Mouse (Mus musculus) stomach, embryonic 15.5 days (tissue): Measurements from ENCODE around the gene Psmc3ip. TPM values are rescaled to one million over a fixed set of nuclear protein-coding genes. Genes with fewer than 3 reads are reported as not detected.

ENCODE experiments used
- ATAC-seq: fragments of 200-750 bp; cut with Nextera tagmentation; 2 replicates; pipeline ENCODE4 v1.8.0; 2017; ENCODE audit warnings: low read depth, moderate number of reproducible peaks, moderate TSS enrichment; ENCODE audit not compliant: insufficient read depth, low FRiP score
- H3K27ac ChIP-seq: fragments of 300-500 bp; sonication (generic); 2 replicates; pipeline ENCODE4 v1.5.1; 2015; ENCODE audit warnings: mild to moderate bottlenecking, inconsistent platforms
- H3K27me3 ChIP-seq: fragments of 300-500 bp; sonication (generic); replicated peaks from 2 replicates; pipeline ENCODE4 v1.6.1; 2015; ENCODE audit warnings: inconsistent platforms
- H3K36me3 ChIP-seq: fragments of 300-500 bp; sonication (generic); 2 replicates; pipeline ENCODE4 v1.6.1; 2015; ENCODE audit warnings: inconsistent platforms
- H3K4me1 ChIP-seq: fragments of 300-500 bp; sonication (generic); 2 replicates; pipeline ENCODE4 v1.6.1; 2015; ENCODE audit warnings: inconsistent platforms
- H3K4me2 ChIP-seq: fragments of 300-500 bp; sonication (generic); 2 replicates; pipeline ENCODE4 v1.6.1; 2015; ENCODE audit warnings: mild to moderate bottlenecking, inconsistent platforms
- H3K4me3 ChIP-seq: fragments of 300-500 bp; sonication (generic); replicated peaks from 2 replicates; pipeline ENCODE4 v1.5.1; 2015; ENCODE audit warnings: inconsistent platforms
- H3K9ac ChIP-seq: fragments of 300-500 bp; sonication (generic); 2 replicates; pipeline ENCODE4 v1.6.1; 2015; ENCODE audit warnings: inconsistent platforms
- H3K9me3 ChIP-seq: fragments of 300-500 bp; sonication (generic); 2 replicates; pipeline ENCODE4 v1.6.1; 2016; ENCODE audit warnings: inconsistent platforms
- WGBS: fragments of 180-500 bp; shearing (Covaris S2); methylation state at CpG from one replicate; pipeline ENCODE4 v1.1.7; 2015; 5-methylcytosine and 5-hydroxymethylcytosine counted together
- polyA plus RNA-seq: library from polyadenylated mRNA; unstranded; fragments of >200 nt; fragmentation: Nextera tagmentation; extraction: Ambion mirVana; gene quantifications from 2 replicates; pipeline ENCODE4 v1.2.1, GENCODE M21; 2015

Psmc3ip gene
- polyA plus RNA-seq, 1 experiment from 2014 or later, result 26.9 TPM

DNA sequence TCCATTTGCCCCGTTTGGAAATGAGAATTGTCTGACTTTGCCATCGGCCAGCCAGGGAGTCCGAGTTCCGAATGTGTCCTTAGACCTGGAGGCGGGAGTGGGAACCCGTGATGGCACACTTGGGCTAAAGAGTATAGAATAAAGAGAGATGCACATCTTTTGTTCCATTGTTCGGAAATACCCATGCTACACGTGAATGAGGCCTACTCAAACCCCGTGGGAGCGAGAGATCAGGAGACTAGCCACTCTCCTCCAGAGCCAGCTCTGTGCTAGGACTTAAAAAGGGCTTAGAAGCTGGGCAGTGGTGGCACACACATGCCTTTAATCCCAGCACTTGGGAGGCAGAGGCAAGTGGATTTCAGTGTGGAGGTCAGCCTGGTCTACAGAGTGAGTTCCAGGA is 35.8 kb downstream of the Psmc3ip start:
- WGBS, result 86% methylated on average over 10 of the region's 10 CpGs
- no peak overlapping the region for H3K4me3 ChIP-seq
- no peak for ATAC-seq
- H3K9ac ChIP-seq, result no peak overlapping the region
- H3K9me3 ChIP-seq, result no peaks in the 10 kb centered on the region
- no peak overlapping the region for H3K4me2 ChIP-seq
- H3K36me3 ChIP-seq, result no peaks in the 10 kb centered on the region
- no peaks in the 10 kb centered on the region for H3K27me3 ChIP-seq
- H3K4me1 ChIP-seq, result peaks cover 72% of the 10 kb centered on the region
- peak overlapping the region; percentile 94 for H3K27ac ChIP-seq

DNA sequence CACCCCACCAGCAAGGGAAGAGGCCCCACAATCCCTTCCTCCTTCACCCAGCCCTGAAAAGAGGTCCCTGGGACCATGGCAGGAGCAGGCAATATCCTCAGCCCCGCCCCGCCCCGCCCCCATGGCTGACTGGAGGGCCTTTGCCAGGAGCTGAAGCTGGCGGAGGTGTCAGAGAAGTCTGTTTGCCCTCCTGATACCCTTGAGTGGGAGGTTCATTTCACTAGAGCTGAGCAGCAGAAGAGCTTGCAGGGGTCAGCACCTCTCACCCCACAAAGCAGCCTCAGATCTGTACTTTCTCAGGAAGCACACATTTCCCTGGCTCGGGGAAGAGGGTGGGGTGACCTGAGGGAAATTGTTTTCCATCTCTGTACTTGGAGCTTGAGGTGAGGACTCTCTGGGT is 36.5 kb downstream of the Psmc3ip start:
- 54% methylated on average over 5 of the region's 5 CpGs for whole genome bisulfite sequencing
- Histone ChIP-seq H3K9ac (no peak overlapping the region), H3K4me1 (peaks cover 65% of the 10 kb centered on the region), H3K4me2 (no peak overlapping the region), H3K27me3 (no peaks in the 10 kb centered on the region), H3K9me3 (no peaks in the 10 kb centered on the region), H3K27ac (peak overlapping the region; percentile 94), H3K36me3 (no peaks in the 10 kb centered on the region; the same call in 1 of the 2 replicates), H3K4me3 (no peak overlapping the region)
- ATAC-seq, result no peak

DNA sequence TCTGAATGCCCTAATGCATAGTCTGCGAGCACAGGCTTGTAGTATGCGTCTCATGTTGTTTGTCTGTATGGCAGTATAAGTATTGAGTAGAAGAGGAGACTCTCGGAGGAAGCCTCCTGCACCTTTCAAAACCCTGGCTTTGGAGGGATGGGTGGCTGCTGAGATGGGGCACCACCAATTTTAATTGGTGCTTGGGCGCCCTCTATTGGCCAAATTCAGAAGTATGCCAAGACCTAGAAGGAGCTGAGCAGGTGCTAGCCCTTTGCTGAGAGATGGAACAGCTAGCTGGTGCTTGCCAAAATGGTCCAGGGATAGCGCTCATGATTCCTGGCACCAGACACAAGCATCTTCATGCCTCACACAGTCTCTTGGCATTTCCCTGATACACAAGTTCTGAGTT is 37.4 kb downstream of the Psmc3ip start:
- no peaks in the 10 kb centered on the region for H3K9me3 ChIP-seq
- H3K4me3 ChIP-seq, result no peak overlapping the region
- ATAC-seq, result no peak
- H3K9ac ChIP-seq, result no peak overlapping the region
- no peaks in the 10 kb centered on the region; the same call in 1 of the 2 replicates for H3K36me3 ChIP-seq
- H3K27ac ChIP-seq, result peak overlapping the region; percentile 94
- 30% methylated on average over 5 of the region's 5 CpGs for WGBS
- no peaks in the 10 kb centered on the region for H3K27me3 ChIP-seq
- H3K4me2 ChIP-seq, result no peak overlapping the region
- peaks cover 56% of the 10 kb centered on the region for H3K4me1 ChIP-seq

DNA sequence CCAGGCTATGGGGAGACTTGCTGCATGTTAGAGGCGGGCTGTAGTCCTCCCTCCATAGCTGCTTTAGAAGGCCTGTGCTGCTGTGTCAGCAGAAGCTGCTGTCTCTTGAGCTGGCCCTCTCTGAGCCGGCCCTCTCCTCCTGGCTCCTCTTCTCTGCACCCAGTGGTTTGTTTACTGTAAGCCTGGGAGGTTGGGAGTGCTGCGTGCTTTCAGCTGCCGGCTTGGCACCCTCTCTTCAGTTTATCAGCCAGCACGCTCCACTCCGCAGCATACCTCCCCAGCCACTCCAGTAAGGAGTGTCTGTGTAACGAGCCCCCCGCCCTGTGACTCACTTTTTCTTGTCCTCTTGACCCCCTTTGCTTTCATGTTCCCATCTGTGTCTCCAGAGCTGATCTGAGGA is 38.4 kb downstream of the Psmc3ip start:
- H3K4me2 ChIP-seq, result peak overlapping the region; percentile 19
- no peak overlapping the region for H3K4me3 ChIP-seq
- H3K9ac ChIP-seq, result no peak overlapping the region
- peak overlapping the region; percentile 94 for H3K27ac ChIP-seq
- H3K4me1 ChIP-seq, result peaks cover 46% of the 10 kb centered on the region
- H3K27me3 ChIP-seq, result no peaks in the 10 kb centered on the region
- 21% methylated on average over 8 of the region's 8 CpGs for WGBS
- no peaks in the 10 kb centered on the region for H3K9me3 ChIP-seq
- no peaks in the 10 kb centered on the region; the same call in 1 of the 2 replicates for H3K36me3 ChIP-seq
- peak; percentile 68 for ATAC-seq

DNA sequence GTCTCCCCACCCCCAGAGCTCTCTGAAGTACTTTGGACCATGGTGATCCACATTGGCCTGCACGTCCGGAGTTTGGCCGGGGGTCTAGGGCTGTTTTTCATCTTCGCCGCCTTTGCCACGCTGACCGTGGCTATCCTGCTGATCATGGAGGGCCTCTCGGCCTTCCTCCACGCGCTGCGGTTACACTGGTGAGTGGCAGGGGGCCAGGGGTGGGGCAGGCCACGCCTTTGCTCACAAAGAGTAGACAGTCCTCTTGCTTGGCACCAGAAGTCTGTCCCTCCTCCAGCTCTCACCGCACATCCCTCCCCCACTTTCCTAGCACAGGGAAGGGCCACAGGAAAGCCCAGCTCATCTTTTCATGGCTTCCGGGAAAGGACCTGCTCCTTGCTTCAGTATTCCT is 39.8 kb downstream of the Psmc3ip start:
- 73% methylated on average over 14 of the region's 14 CpGs for WGBS

DNA sequence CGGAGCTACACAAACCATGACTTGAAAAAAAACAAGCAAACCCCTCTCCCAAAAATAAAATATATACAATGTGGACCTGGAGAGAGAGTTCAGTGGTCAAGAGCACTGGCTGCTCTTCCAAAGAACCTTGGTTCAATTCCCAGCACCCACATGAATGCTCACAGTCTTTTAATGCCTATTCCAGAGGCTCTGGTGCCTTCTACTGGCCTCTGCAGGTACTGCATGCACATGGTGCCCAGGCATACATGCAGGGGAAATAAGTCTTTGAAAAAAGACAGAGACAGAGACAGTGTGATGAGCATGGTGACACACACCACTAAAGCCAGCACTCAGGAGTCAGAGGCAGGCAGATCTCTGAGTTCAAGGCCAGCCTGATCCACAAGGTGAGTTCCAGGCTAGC is 41.3 kb downstream of the Psmc3ip start:
- Histone ChIP-seq H3K4me2 (no peak overlapping the region), H3K9ac (no peak overlapping the region), H3K9me3 (no peaks in the 10 kb centered on the region), H3K27ac (no peak overlapping the region), H3K4me1 (peaks cover 24% of the 10 kb centered on the region), H3K4me3 (no peak overlapping the region), H3K36me3 (peaks cover 4% of the 10 kb centered on the region), H3K27me3 (no peaks in the 10 kb centered on the region)
- 93% methylated on average over 1 of the region's 1 CpGs for WGBS
- ATAC-seq, result no peak

More for the DNA sequence above, 39.8 kb downstream of the Psmc3ip start:
- Histone ChIP-seq H3K4me3 (no peak overlapping the region), H3K27ac (no peak overlapping the region), H3K36me3 (no peaks in the 10 kb centered on the region; the same call in 1 of the 2 replicates), H3K4me1 (peaks cover 36% of the 10 kb centered on the region), H3K27me3 (no peaks in the 10 kb centered on the region), H3K4me2 (no peak overlapping the region), H3K9ac (no peak overlapping the region), H3K9me3 (no peaks in the 10 kb centered on the region)
- no peak for ATAC-seq

DNA sequence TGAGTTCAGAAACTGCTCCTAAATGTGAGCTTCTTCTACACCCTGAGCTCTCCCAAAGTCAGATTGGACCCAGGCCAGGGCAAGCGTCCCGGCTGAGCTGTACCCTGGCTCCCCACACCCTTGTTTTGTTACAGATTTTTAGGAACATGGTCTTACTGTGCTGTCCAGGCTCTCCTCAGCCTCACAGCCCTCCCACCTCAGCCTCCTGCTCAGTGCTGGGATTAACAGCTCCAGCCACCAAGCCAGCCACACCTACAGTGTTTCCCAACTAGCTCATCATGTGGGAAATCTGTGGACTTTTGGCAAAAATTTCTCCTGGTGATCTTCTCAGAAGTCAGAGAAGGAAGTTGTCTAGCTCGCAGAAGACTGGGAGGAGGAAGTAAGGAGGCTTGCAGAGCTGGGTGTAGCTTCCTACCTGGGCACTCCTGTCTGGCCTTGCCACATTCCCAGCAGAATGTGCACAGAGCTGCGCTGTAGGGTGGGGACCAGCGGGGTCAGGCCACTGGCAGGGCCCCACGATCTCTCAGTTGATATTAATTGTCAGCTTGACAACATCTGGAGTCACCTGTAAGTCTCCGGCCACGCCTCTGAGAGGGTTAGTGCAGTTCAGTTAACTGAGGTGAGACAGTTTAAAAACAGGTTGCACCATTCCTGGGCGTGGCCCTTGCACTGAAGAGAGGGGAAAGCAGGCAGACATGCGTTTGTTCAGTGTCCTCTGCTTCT is 42.3 kb downstream of the Psmc3ip start:
- H3K9me3 ChIP-seq, result no peaks in the 10 kb centered on the region
- no peak overlapping the region for H3K4me3 ChIP-seq
- no peaks in the 10 kb centered on the region for H3K27me3 ChIP-seq
- peaks cover 7% of the 10 kb centered on the region for H3K36me3 ChIP-seq
- H3K4me2 ChIP-seq, result no peak overlapping the region
- no peak overlapping the region for H3K9ac ChIP-seq
- WGBS, result 67% methylated on average over 10 of the region's 10 CpGs
- peaks cover 14% of the 10 kb centered on the region for H3K4me1 ChIP-seq
- 0 out of 2 replicates have a peak, but pooled peaks have one; percentile 12 for ATAC-seq
- peak overlapping the region; percentile 82 for H3K27ac ChIP-seq

DNA sequence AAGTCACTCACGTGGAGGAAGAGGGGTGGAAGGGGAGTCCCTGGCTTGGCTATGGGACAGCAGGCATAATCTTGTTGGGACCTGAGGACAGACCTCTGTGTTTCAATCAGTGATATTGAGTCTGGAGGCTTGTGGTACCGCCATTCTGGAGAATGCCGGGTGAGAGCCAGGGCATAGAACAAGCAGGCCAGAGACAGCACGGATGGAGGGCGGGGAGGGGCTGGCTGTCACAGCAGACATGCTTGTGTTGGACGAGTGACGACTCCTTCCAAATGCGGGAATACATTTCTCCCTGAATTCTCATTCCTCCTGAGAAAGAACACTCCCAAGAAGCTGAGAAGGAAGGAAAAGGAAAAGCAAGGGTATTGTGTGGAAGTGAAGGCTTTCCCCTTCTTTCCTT is 43.6 kb downstream of the Psmc3ip start:
- no peak for ATAC-seq
- H3K4me3 ChIP-seq, result no peak overlapping the region
- no peak overlapping the region for H3K27ac ChIP-seq
- H3K36me3 ChIP-seq, result peaks cover 7% of the 10 kb centered on the region
- no peak overlapping the region for H3K4me2 ChIP-seq
- H3K9me3 ChIP-seq, result no peaks in the 10 kb centered on the region
- WGBS, result 81% methylated on average over 8 of the region's 8 CpGs
- no peak overlapping the region for H3K9ac ChIP-seq
- peaks cover 1% of the 10 kb centered on the region for H3K4me1 ChIP-seq
- no peaks in the 10 kb centered on the region for H3K27me3 ChIP-seq

DNA sequence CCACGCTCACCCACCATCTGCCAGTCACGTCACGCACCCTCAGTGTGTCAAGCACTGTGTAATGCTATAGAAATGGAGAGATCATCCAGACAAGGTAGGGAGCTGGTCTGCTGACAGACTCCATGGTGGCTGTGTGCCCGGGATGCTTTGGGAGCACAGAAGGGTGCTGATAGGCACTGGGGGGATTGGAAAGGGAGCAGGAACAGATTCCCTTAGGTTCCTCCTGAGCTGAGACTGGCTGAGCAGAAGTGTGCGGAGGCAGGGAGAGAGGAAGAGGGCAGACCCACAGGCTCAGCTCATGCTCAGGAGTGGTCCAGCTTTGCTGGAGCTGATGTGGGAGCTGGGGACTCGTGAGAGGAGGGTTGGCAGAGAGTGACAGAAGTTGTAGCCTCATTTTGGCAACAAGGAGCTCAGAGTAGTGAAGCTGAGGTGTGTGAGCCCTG is 44.2 kb downstream of the Psmc3ip start:
- H3K9ac ChIP-seq, result no peak overlapping the region
- no peak overlapping the region for H3K27ac ChIP-seq
- H3K36me3 ChIP-seq, result peaks cover 7% of the 10 kb centered on the region
- ATAC-seq, result no peak
- H3K27me3 ChIP-seq, result no peaks in the 10 kb centered on the region
- H3K4me1 ChIP-seq, result no peaks in the 10 kb centered on the region; the same call in 1 of the 2 replicates
- no peak overlapping the region for H3K4me2 ChIP-seq
- H3K9me3 ChIP-seq, result no peaks in the 10 kb centered on the region
- no peak overlapping the region for H3K4me3 ChIP-seq
- WGBS, result 91% methylated on average over 6 of the region's 6 CpGs

DNA sequence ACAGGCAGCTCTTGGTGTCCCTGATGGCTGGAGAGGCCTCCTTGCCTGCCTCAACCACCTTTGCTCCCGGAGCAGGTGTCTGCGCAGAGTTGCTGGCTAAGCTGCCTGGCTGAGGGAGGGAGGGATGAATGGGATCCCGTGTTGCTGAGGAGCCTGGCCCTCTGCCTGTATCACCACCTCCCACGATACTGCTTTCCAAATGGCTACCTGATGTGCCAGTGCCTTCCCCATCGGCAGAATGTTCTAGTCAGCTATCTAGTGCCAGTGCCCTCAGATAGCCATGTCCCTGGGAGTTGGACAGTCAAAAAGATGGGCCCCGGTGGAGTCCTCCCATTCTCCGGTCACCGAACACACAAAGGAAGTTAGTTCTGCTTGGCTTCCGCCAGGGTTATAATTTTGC is 44.9 kb downstream of the Psmc3ip start:
- peaks cover 11% of the 10 kb centered on the region for H3K36me3 ChIP-seq
- no peaks in the 10 kb centered on the region for H3K27me3 ChIP-seq
- no peaks in the 10 kb centered on the region; the same call in 1 of the 2 replicates for H3K4me1 ChIP-seq
- H3K4me2 ChIP-seq, result no peak overlapping the region
- H3K9me3 ChIP-seq, result no peaks in the 10 kb centered on the region
- no peak overlapping the region for H3K9ac ChIP-seq
- WGBS, result 92% methylated on average over 9 of the region's 9 CpGs
- ATAC-seq, result no peak
- no peak overlapping the region for H3K27ac ChIP-seq
- H3K4me3 ChIP-seq, result no peak overlapping the region

DNA sequence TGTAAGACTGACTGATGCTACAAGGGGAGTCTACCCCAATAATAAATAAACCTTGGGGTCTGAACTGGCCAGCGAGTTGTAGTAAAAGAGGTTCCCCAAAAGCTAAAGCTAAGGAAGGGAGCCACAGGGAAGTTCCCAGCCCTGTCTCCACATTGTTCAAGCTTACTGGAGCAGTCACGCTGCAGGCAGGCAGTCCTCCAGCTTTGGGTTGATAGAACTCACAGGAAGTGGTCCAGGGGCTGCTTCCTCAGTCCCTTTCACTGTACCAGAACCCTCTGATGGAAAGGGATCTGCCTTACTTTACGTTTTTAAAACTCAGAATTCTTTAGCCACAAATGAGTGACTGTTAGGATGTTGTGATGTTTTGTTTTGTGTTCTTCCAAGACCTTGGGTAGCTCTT is 47.7 kb downstream of the Psmc3ip start:
- no peak overlapping the region for H3K27ac ChIP-seq
- H3K27me3 ChIP-seq, result no peaks in the 10 kb centered on the region
- H3K9me3 ChIP-seq, result no peaks in the 10 kb centered on the region
- no peaks in the 10 kb centered on the region; the same call in 1 of the 2 replicates for H3K4me1 ChIP-seq
- H3K36me3 ChIP-seq, result peaks cover 30% of the 10 kb centered on the region
- WGBS, result 78% methylated on average over 3 of the region's 3 CpGs
- no peak overlapping the region for H3K9ac ChIP-seq
- no peak overlapping the region for H3K4me2 ChIP-seq
- ATAC-seq, result no peak
- H3K4me3 ChIP-seq, result no peak overlapping the region

DNA sequence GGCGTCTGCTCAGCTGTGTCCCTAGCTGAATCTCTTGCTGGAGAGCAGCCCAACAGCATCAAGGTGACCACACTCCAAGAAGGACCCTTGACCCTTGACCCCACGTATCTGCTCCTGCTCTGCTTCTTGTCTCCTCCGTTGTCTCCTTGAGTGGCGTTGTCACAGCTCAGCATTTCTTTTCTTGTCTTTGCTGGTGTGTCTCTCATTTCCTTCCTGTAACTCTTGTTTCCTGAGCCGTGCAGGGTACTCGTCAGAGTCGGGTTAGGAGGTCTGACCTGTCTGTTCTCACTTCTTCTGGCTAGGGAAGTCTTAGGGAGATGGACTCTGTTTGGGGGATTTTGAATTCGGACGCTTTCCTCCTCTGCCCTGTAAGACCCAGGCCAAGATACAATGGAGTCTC is 48.8 kb downstream of the Psmc3ip start:
- Histone ChIP-seq H3K4me2 (no peak overlapping the region), H3K27me3 (no peaks in the 10 kb centered on the region), H3K27ac (no peak overlapping the region; the same call in 1 of the 2 replicates), H3K4me1 (no peaks in the 10 kb centered on the region), H3K4me3 (no peak overlapping the region), H3K9ac (no peak overlapping the region), H3K36me3 (peaks cover 35% of the 10 kb centered on the region), H3K9me3 (no peaks in the 10 kb centered on the region)
- WGBS, result 68% methylated on average over 9 of the region's 9 CpGs
- no peak for ATAC-seq
